Mouse (Mus musculus) liver, embryonic 12.5 days (tissue): ENCODE measurements around the gene Bub3. TPM values are rescaled to one million over a fixed set of nuclear protein-coding genes. Genes with fewer than 3 reads are reported as not detected.

Experiments
- ATAC-seq: fragments of 200-750 bp; cut with Nextera tagmentation; 2 replicates; pipeline ENCODE4 v1.8.0; 2017; ENCODE audit warnings: moderate number of reproducible peaks, mild to moderate bottlenecking, moderate library complexity
- H3K27ac ChIP-seq: fragments of 300-500 bp; sonication (generic); 2 replicates; pipeline ENCODE4 v1.5.1; 2016; ENCODE audit warnings: mild to moderate bottlenecking
- H3K27me3 ChIP-seq: fragments of 300-500 bp; sonication (generic); replicated peaks from 2 replicates; pipeline ENCODE4 v1.6.1; 2016; ENCODE audit warnings: mild to moderate bottlenecking, moderate library complexity
- H3K36me3 ChIP-seq: fragments of 300-500 bp; sonication (generic); 2 replicates; pipeline ENCODE4 v1.6.1; 2016; ENCODE audit warnings: mild to moderate bottlenecking, moderate library complexity
- H3K4me1 ChIP-seq: fragments of 300-500 bp; sonication (generic); 2 replicates; pipeline ENCODE4 v1.6.1; 2016
- H3K4me2 ChIP-seq: fragments of 300-500 bp; sonication (generic); 2 replicates; pipeline ENCODE4 v1.6.1; 2016; ENCODE audit warnings: mild to moderate bottlenecking, moderate library complexity
- H3K4me3 ChIP-seq: fragments of 300-500 bp; sonication (generic); 2 replicates; pipeline ENCODE4 v1.5.1; 2016; ENCODE audit warnings: mild to moderate bottlenecking, moderate library complexity
- H3K9ac ChIP-seq: fragments of 300-500 bp; sonication (generic); 2 replicates; pipeline ENCODE4 v1.6.1; 2016; ENCODE audit warnings: mild to moderate bottlenecking, moderate library complexity
- H3K9me3 ChIP-seq: fragments of 300-500 bp; sonication (generic); replicated peaks from 2 replicates; pipeline ENCODE4 v1.6.1; 2016; ENCODE audit warnings: mild to moderate bottlenecking, moderate library complexity
- WGBS: fragments of 180-500 bp; shearing (Covaris S2); methylation state at CpG from one replicate; pipeline ENCODE4 v1.1.7; 2016; ENCODE audit not compliant: insufficient replicate concordance; 5-methylcytosine and 5-hydroxymethylcytosine counted together
- polyA plus RNA-seq: library from polyadenylated mRNA; unstranded; fragments of >200 nt; fragmentation: Nextera tagmentation; extraction: Ambion mirVana; gene quantifications from 2 replicates; pipeline ENCODE4 v1.2.1, GENCODE M21; 2016

Gene Bub3
- polyA plus RNA-seq, result 151 and 152 TPM in 2 replicates

- Histone ChIP-seq H3K27me3 (peaks cover 43% of the 10 kb centered on the region), H3K27ac (peak within 1 kb of the TSS; percentile 83), H3K4me3 (peak within 1 kb of the TSS; percentile 87), H3K9ac (peak within 1 kb of the TSS; percentile 84), H3K9me3 (no peaks in the 10 kb centered on the region), H3K4me1 (peaks cover 37% of the 10 kb centered on the region), H3K36me3 (peaks cover 37% of the 10 kb centered on the region), H3K4me2 (peak within 1 kb of the TSS; percentile 76)
- 0% methylated on average over 46 of the region's 51 CpGs for WGBS
- ATAC-seq, result peak; percentile 93
Observed at GRCm38 (mm10) chr7:131559986-131560696, at the start of gene Bub3. Bub3 (plus strand) TSS chr7:131560222.

- Histone ChIP-seq H3K4me2 (no peak overlapping the region), H3K9me3 (no peaks in the 10 kb centered on the region), H3K4me1 (peaks cover 17% of the 10 kb centered on the region), H3K36me3 (no peaks in the 10 kb centered on the region), H3K27ac (no peak overlapping the region), H3K27me3 (peaks cover 89% of the 10 kb centered on the region), H3K4me3 (no peak overlapping the region), H3K9ac (no peak overlapping the region)
- 0% methylated on average over 7 of the region's 7 CpGs for WGBS
- ATAC-seq, result no peak
Observed at GRCm38 (mm10) chr7:131539979-131540378, 20.0 kb upstream of the Bub3 start.

- H3K4me2 ChIP-seq, result peak overlapping the region; percentile 61
- no peak overlapping the region for H3K9ac ChIP-seq
- WGBS, result 2% methylated on average over 41 of the region's 41 CpGs
- ATAC-seq, result no peak
- peaks cover 99% of the 10 kb centered on the region for H3K27me3 ChIP-seq
- no peaks in the 10 kb centered on the region for H3K9me3 ChIP-seq
- no peaks in the 10 kb centered on the region for H3K36me3 ChIP-seq
- peaks cover 17% of the 10 kb centered on the region for H3K4me1 ChIP-seq
- H3K27ac ChIP-seq, result no peak overlapping the region
- H3K4me3 ChIP-seq, result peak overlapping the region; percentile 32
Observed at GRCm38 (mm10) chr7:131541184-131542114, 18.6 kb upstream of the Bub3 start.

GRCm38 (mm10) chr7:131542115-131542871 lies 17.7 kb upstream of the Bub3 start, which contains the start of gene Hmx3:
Hmx3 (plus strand) TSS chr7:131542867.
- Histone ChIP-seq H3K27me3 (peaks cover 99% of the 10 kb centered on the region), H3K9me3 (no peaks in the 10 kb centered on the region), H3K4me3 (peak within 1 kb of the TSS; percentile 32), H3K36me3 (no peaks in the 10 kb centered on the region), H3K27ac (no peak within 1 kb of the TSS), H3K4me2 (peak within 1 kb of the TSS; percentile 61), H3K4me1 (peaks cover 17% of the 10 kb centered on the region), H3K9ac (no peak within 1 kb of the TSS)
- ATAC-seq, result peak; percentile 21; the same call in 1 of the 2 replicates
- under 1% methylated on average over 62 of the region's 65 CpGs for WGBS

GRCm38 (mm10) chr7:131542872-131543622 lies 17.0 kb upstream of the Bub3 start:
- Histone ChIP-seq H3K9ac (no peak overlapping the region), H3K4me3 (peak overlapping the region; percentile 32), H3K27me3 (peaks cover 100% of the 10 kb centered on the region), H3K4me2 (peak overlapping the region; percentile 61), H3K36me3 (no peaks in the 10 kb centered on the region), H3K4me1 (peaks cover 17% of the 10 kb centered on the region), H3K9me3 (no peaks in the 10 kb centered on the region), H3K27ac (no peak overlapping the region)
- WGBS, result 1% methylated on average over 59 of the region's 71 CpGs
- ATAC-seq, result no peak

GRCm38 (mm10) chr7:131543623-131544481 lies 16.2 kb upstream of the Bub3 start:
- H3K36me3 ChIP-seq, result no peaks in the 10 kb centered on the region
- no peaks in the 10 kb centered on the region for H3K9me3 ChIP-seq
- 2% methylated on average over 75 of the region's 75 CpGs for WGBS

GRCm38 (mm10) chr7:131544871-131545270 lies 15.2 kb upstream of the Bub3 start:
- ATAC-seq, result no peak
- no peak overlapping the region for H3K4me3 ChIP-seq
- no peaks in the 10 kb centered on the region for H3K9me3 ChIP-seq
- H3K9ac ChIP-seq, result no peak overlapping the region
- peaks cover 17% of the 10 kb centered on the region for H3K4me1 ChIP-seq
- peaks cover 100% of the 10 kb centered on the region for H3K27me3 ChIP-seq
- no peak overlapping the region for H3K4me2 ChIP-seq
- H3K27ac ChIP-seq, result no peak overlapping the region
- no peaks in the 10 kb centered on the region for H3K36me3 ChIP-seq
- 4% methylated on average over 5 of the region's 5 CpGs for WGBS

More at GRCm38 (mm10) chr7:131543623-131544481, 16.2 kb upstream of the Bub3 start:
- no peak overlapping the region for H3K27ac ChIP-seq
- peak overlapping the region; percentile 61 for H3K4me2 ChIP-seq
- H3K27me3 ChIP-seq, result peaks cover 100% of the 10 kb centered on the region
- H3K4me1 ChIP-seq, result peaks cover 17% of the 10 kb centered on the region
- ATAC-seq, result no peak
- no peak overlapping the region for H3K9ac ChIP-seq
- peak overlapping the region; percentile 28 for H3K4me3 ChIP-seq

- H3K36me3 ChIP-seq, result no peaks in the 10 kb centered on the region
- H3K27me3 ChIP-seq, result peaks cover 100% of the 10 kb centered on the region
- no peak for ATAC-seq
- H3K4me2 ChIP-seq, result no peak overlapping the region
- H3K9me3 ChIP-seq, result no peaks in the 10 kb centered on the region
- 3% methylated on average over 13 of the region's 13 CpGs for WGBS
- no peak overlapping the region for H3K27ac ChIP-seq
- H3K4me3 ChIP-seq, result no peak overlapping the region
- peaks cover 17% of the 10 kb centered on the region for H3K4me1 ChIP-seq
- no peak overlapping the region for H3K9ac ChIP-seq
Observed at GRCm38 (mm10) chr7:131545701-131546385, 14.2 kb upstream of the Bub3 start.

GRCm38 (mm10) chr7:131546423-131546822 lies 13.6 kb upstream of the Bub3 start:
- H3K9me3 ChIP-seq, result no peaks in the 10 kb centered on the region
- H3K4me1 ChIP-seq, result peaks cover 17% of the 10 kb centered on the region
- 13% methylated on average over 2 of the region's 2 CpGs for WGBS
- no peaks in the 10 kb centered on the region for H3K36me3 ChIP-seq
- no peak overlapping the region for H3K4me2 ChIP-seq
- peaks cover 100% of the 10 kb centered on the region for H3K27me3 ChIP-seq
- H3K27ac ChIP-seq, result no peak overlapping the region
- no peak for ATAC-seq
- H3K4me3 ChIP-seq, result no peak overlapping the region
- H3K9ac ChIP-seq, result no peak overlapping the region

- H3K4me1 ChIP-seq, result peaks cover 9% of the 10 kb centered on the region
- H3K4me3 ChIP-seq, result no peak overlapping the region
- H3K36me3 ChIP-seq, result no peaks in the 10 kb centered on the region
- 5% methylated on average over 5 of the region's 5 CpGs for WGBS
- no peaks in the 10 kb centered on the region for H3K9me3 ChIP-seq
- H3K27me3 ChIP-seq, result peaks cover 100% of the 10 kb centered on the region
- no peak overlapping the region for H3K27ac ChIP-seq
- H3K4me2 ChIP-seq, result no peak overlapping the region
- no peak overlapping the region for H3K9ac ChIP-seq
- ATAC-seq, result no peak
Observed at GRCm38 (mm10) chr7:131547481-131547880, 12.5 kb upstream of the Bub3 start.
